8 mouse cellular contexts compared by ENCODE assay signal in the genomic region with DNA sequence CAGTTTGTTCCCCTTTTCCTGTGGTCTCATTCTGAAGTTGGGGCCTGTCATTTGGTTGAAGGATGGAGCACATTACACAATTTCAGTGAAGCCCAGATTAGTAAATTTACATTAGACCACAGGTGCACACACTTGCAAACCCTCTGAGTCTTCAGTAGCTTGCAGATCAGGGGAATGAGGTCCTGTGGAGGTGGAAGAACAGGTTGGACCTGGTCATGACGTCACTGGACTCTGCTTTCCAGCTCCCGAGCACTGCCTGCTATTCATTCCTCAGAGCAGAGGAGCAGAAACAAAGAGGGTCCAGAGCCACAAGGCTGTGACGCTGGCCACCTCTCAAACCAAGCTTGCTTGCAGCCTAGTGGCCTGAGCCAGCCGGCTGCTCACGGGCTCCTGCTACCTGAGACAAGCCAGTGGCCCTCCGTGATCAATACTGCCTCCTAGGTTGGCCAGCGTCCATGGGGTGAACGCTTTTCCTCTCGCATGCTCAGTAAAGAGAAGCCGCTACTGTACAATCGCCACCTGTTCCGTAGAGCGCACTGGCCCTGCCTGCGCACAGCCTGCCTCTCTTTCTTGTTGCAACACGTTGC.
DNase-seq lines count a peak whose midpoint lies in the region; ATAC-seq and TF ChIP-seq lines count a peak whose summit lies in the region.

No protein-coding gene starts in this region.

- ATAC-seq in forebrain, embryonic 11.5 days (replicated peaks; ENCODE audit: low FRiP score), result no peak
- ATAC-seq in kidney, embryonic 15.5 days (replicated peaks; ENCODE audit: low FRiP score), result peak; percentile 78

- H3K4me3 ChIP-seq in ES-E14 (ENCODE audit: insufficient read depth in 1 of 2, low read depth in 1 of 2, low read length in 2 of 2, poor library complexity in 1 of 2, severe bottlenecking in 1 of 2), result peak overlapping the region; percentile 71 to 82
- H3K4me3 ChIP-seq in forebrain, embryonic 11.5 days (ENCODE audit: low read depth, low read length), result peak overlapping the region; percentile 20
- peak overlapping the region; percentile 18 for H3K4me3 ChIP-seq in kidney, embryonic 15.5 days (replicated peaks)

- peaks cover 12% of the 10 kb centered on the region for H3K36me3 ChIP-seq in ES-E14 (ENCODE audit: control insufficient read depth, insufficient read depth, low read length, poor library complexity, severe bottlenecking)
- H3K36me3 ChIP-seq in forebrain, embryonic 11.5 days (ENCODE audit: control insufficient read depth, insufficient read depth, low read length), result no peaks in the 10 kb centered on the region
- peaks cover 38% of the 10 kb centered on the region for H3K36me3 ChIP-seq in kidney, embryonic 15.5 days

- H3K4me2 ChIP-seq in forebrain, embryonic 11.5 days (ENCODE audit: low read depth, low read length, severe bottlenecking), result peak overlapping the region; percentile 42
- peak overlapping the region; percentile 35 for H3K4me2 ChIP-seq in kidney, embryonic 15.5 days

- H3K4me1 ChIP-seq in ES-E14 (ENCODE audit: control insufficient read depth in 2 of 2, insufficient read depth in 2 of 2, low read length in 2 of 2, poor library complexity in 1 of 2), result peaks cover 14% of the 10 kb centered on the region in 2 experiments
- peaks cover 52% of the 10 kb centered on the region for H3K4me1 ChIP-seq in forebrain, embryonic 11.5 days (replicated peaks; ENCODE audit: control insufficient read depth, insufficient read depth, low read length)
- H3K4me1 ChIP-seq in kidney, embryonic 15.5 days, result peaks cover 29% of the 10 kb centered on the region

- 31% methylated on average over 15 of the region's 15 CpGs for WGBS in forebrain, embryonic 11.5 days
- 67% methylated on average over 15 of the region's 15 CpGs for WGBS in kidney, embryonic 15.5 days

- peak overlapping the region; percentile 83 for H3K27ac ChIP-seq in ES-E14 (ENCODE audit: insufficient read depth, low read depth, low read length, poor library complexity, severe bottlenecking)
- H3K27ac ChIP-seq in forebrain, embryonic 11.5 days (ENCODE audit: low read depth, low read length), result peak overlapping the region; percentile 91
- peak overlapping the region; percentile 92 for H3K27ac ChIP-seq in kidney, embryonic 15.5 days

- no peaks in the 10 kb centered on the region for H3K27me3 ChIP-seq in forebrain, embryonic 11.5 days (ENCODE audit: control insufficient read depth, insufficient read depth, low read length)
- H3K27me3 ChIP-seq in kidney, embryonic 15.5 days, result no peaks in the 10 kb centered on the region

- peak overlapping the region; percentile 83 for H3K9ac ChIP-seq in ES-E14 (ENCODE audit: insufficient read depth, low read depth, low read length, poor library complexity, severe bottlenecking)
- peak overlapping the region; percentile 59 for H3K9ac ChIP-seq in forebrain, embryonic 11.5 days (ENCODE audit: low read length)
- no peak overlapping the region for H3K9ac ChIP-seq in kidney, embryonic 15.5 days

- in situ Hi-C loops in ES-E14 (cut with MboI; ENCODE audit: low sequenced_read_pairs in 2 of 2, unreplicated experiment in 2 of 2), result no loop called here

- no peaks in the 10 kb centered on the region for H3K9me3 ChIP-seq in ES-E14 (ENCODE audit: control insufficient read depth, insufficient read depth, low read depth, low read length)
- H3K9me3 ChIP-seq in forebrain, embryonic 11.5 days (ENCODE audit: control insufficient read depth, low read length), result no peaks in the 10 kb centered on the region
- H3K9me3 ChIP-seq in kidney, embryonic 15.5 days (replicated peaks), result no peaks in the 10 kb centered on the region

- no peak for DNase-seq in ES-E14 (ENCODE audit: low read depth, low spot score)
- no peak for DNase-seq in forebrain, embryonic 11.5 days (ENCODE audit: low spot score)
- DNase-seq in lung, postnatal 25 days (ENCODE audit: low spot score), result peak; percentile 88
- DNase-seq in adrenal gland, postnatal 10 days, result no peak
- no peak for DNase-seq in spleen, postnatal 10 days (ENCODE audit: low spot score in 2 of 2)
- no peak for DNase-seq in adrenal gland, adult (ENCODE audit: inconsistent age in 2 of 2, low spot score in 1 of 2)
- DNase-seq in adrenal gland, postnatal 36 days, result no peak

TF ChIP-seq in ES-E14, 5 proteins besides CTCF, POLR2A, EP300 and RAD21:
- TF ChIP-seq HCFC1 (IDR thresholded peaks at IDR 0.05; ENCODE audit: borderline replicate concordance, insufficient read depth, low read length) (peak; percentile 42; the same call in 1 of the 2 replicates), ZC3H11A (IDR thresholded peaks at IDR 0.05; ENCODE audit: borderline replicate concordance, low read depth, low read length) (no peak)

Comparison
In these comparisons a context has a peak if more than half of its experiments do, and no peak if none do; other contexts are left out.
1. H3K4me3 ChIP-seq: peak in every context shown above with its lines; median percentile 76 in ES-E14; 20 in forebrain, embryonic 11.5 days; 18 in kidney, embryonic 15.5 days.